Mouse (Mus musculus) lung, adult 2 months (tissue): ENCODE data around the gene Birc7. TPM values are rescaled to one million over a fixed set of nuclear protein-coding genes. Genes with fewer than 3 reads are reported as not detected.

Experiments used
- DNase-seq: peaks from one replicate; pipeline ENCODE4 v3.0.0; 2022
- H3K4me1 ChIP-seq: fragments of 200-500 bp; 2 replicates; pipeline ENCODE4 v1.6.1; 2011; ENCODE audit warnings: low read length; ENCODE audit not compliant: control insufficient read depth, insufficient read depth
- H3K4me3 ChIP-seq: fragments of 200-500 bp; replicated peaks from 2 replicates; pipeline ENCODE3; 2011; ENCODE audit warnings: low read depth, mild to moderate bottlenecking, control low read depth, low read length; ENCODE audit errors: extremely low read depth
- CTCF ChIP-seq: fragments of 200-500 bp; IDR thresholded peaks from 2 replicates; pipeline ENCODE4 v1.5.1; 2011; ENCODE audit warnings: mild to moderate bottlenecking, low read length, control low read depth; ENCODE audit not compliant: insufficient read depth
- POLR2A ChIP-seq: fragments of 200-500 bp; IDR thresholded peaks from 2 replicates; pipeline ENCODE4 v1.6.1; 2011; ENCODE audit warnings: low read depth, mild to moderate bottlenecking, control low read depth, low read length, borderline replicate concordance; ENCODE audit errors: extremely low read depth
- WGBS: fragments of 180-500 bp; shearing (Covaris S2); methylation state at CpG from one replicate; pipeline ENCODE4 v1.1.7; 2018; 5-methylcytosine and 5-hydroxymethylcytosine counted together
- polyA plus RNA-seq: library from polyadenylated mRNA; depleted of rRNA; stranded (reverse); fragments of >200 nt; gene quantifications from 2 replicates; pipeline ENCODE4 v1.2.3, GENCODE M21; 2012

Gene Birc7
- polyA plus RNA-seq, 1 experiment, result not detected

- Histone ChIP-seq H3K4me3 (no peak overlapping the region), H3K4me1 (no peaks in the 10 kb centered on the region; the same call in 1 of the 2 replicates)
- TF ChIP-seq CTCF (no peak), POLR2A (no peak)
- DNase-seq, result no peak
- 91% methylated on average over 18 of the region's 18 CpGs for WGBS
Observed at GRCm38 (mm10) chr2:180904435-180905208, 24.2 kb upstream of the Birc7 start.

DNA sequence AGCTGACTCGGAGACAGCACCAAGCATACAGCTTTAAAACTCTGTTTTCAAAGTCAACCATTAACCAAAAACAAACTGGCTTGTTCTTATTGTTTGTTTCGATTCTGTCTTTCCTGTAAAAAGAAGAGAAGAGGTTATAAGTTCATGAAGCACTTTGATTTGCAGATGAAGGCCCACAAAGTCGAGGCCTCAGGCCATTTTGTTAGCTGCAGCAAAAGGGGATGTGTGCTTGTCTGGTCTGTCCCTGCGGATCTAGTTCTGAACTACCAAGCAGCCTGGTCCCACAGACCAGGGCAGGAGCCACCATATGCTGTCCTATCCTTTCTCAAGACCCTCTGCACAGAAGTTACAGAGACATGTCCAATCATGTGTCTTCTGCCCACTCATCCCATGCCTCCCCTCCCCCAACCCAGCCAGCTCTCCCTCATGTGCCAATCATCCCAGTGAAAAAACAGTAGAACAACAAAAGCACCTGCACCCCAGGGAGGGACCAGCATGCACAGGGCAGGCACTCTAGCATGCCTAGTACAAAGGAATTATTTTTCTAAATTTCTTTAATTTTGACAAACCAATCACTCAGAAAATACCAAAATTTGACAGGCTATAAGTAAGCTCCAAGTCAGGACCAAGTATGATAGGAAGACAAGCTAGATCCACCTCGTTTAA, 23.1 kb upstream of the Birc7 start:
- 64% methylated on average over 5 of the region's 5 CpGs for WGBS
- Histone ChIP-seq H3K4me1 (no peaks in the 10 kb centered on the region; the same call in 1 of the 2 replicates), H3K4me3 (no peak overlapping the region)
- TF ChIP-seq CTCF, result no peak
- no peak for TF ChIP-seq POLR2A
- no peak for DNase-seq

DNA sequence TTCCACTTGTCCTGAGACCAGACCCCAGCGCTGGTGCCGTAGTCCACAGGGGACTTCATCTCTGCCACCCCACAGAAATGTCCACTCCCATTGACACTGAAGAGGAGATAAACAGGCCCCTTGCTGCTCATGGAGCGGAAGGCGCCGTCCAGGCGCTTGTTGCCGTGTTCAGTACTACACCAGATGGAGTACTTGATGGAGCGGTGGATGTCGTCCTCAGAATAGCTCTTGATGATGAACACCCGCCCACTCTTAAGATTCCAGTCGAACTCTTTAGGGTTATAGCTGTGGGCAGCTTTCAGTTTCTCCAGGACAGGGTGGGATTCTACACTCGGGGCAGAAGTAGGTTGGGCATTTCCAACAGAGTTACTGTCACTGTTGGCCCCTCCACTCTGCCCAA, 17.9 kb upstream of the Birc7 start:
- peaks cover 7% of the 10 kb centered on the region for H3K4me1 ChIP-seq
- no peak overlapping the region for H3K4me3 ChIP-seq
- 80% methylated on average over 12 of the region's 12 CpGs for WGBS
- TF ChIP-seq POLR2A (no peak), CTCF (no peak)
- DNase-seq, result no peak

DNA sequence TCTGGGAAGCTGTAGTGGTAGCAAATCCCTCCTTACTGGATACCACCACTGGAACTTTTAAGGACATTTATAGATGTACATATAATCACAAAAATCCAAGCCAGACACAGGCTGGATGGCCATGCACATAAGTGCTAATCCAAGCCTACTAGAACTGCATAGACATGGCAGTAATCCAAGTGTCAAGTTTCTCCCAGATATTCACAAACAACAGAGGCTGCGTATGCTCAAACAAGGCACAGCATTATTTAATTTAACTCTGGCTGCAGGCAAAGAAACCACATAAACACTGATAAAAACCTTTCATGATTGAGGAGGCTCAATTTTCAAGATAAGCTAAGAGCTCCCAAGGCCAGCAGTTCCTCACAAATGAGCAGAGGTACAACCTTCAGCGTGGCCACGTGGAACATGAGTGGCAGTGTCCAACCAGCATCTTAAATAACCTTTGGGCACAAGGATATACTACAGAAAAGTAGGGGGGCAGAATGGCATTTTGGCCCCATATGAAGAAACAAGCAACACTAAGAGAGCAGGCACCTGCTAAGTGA, 12.9 kb upstream of the Birc7 start:
- WGBS, result 32% methylated on average over 3 of the region's 3 CpGs
- no peak for DNase-seq
- Histone ChIP-seq H3K4me1 (peaks cover 16% of the 10 kb centered on the region), H3K4me3 (no peak overlapping the region)
- no peak for TF ChIP-seq CTCF
- TF ChIP-seq POLR2A, result no peak

- Histone ChIP-seq H3K4me3 (peak overlapping the region; percentile 97), H3K4me1 (peaks cover 13% of the 10 kb centered on the region)
- TF ChIP-seq CTCF (no peak), POLR2A (no peak)
- WGBS, result under 1% methylated on average over 61 of the region's 61 CpGs
- DNase-seq, result no peak
Observed at GRCm38 (mm10) chr2:180919913-180920809, 8.7 kb upstream of the Birc7 start.

DNA sequence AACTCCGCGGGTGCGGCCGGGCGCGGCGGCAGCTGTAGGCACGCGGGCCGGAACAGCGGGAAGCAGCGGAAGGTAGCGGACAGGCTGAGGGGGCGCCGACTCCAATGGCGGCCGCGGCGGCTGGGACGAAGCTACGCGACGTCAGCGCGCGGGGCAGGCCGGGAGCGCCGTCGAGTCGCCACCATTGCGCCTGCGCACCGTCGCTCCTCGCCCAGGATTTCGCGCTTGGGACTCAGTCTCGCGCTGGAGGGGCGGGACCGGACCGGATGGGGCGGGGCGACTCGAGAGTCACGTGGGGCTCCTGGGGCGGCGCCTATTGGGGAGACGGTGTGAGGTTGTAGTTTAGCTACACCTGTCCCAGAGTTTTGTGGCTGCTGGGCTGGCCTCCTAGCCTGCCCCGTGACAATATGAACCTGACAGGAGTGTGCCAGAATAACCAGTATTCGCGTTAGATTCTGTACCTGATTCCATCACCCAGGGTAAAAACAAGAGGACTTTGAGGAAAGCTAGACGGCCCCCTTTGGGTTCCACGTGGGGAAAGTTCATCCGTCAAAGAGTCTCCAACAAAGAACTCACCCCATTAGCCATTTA, 7.9 kb upstream of the Birc7 start, which contains the start of gene Ythdf1:
Gene Ythdf1 (minus strand): TSS at position 140 of the 591 bp plus-strand sequence.
- DNase-seq, result peak; percentile 99
- under 1% methylated on average over 54 of the region's 56 CpGs for WGBS

DNA sequence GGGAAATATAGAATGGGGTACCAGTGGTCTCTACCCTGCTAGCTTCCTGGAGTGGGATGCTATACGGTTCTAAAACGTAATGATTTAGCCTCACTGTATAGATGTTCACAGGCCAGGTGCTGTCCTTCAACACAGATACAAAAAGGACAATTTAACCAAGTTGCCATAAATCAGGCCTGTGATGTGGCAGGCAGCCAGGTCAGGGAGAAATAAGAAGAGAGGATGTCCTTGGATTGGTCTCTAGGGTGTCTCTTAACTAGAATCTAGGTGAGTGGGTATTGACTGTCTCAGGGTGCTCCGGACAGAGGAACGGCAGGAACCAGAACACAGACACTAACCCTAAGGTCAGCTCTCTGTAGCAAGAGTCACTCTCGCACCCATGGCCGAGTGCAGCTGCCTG, 6.1 kb upstream of the Birc7 start:
- DNase-seq, result no peak
- no peak overlapping the region for H3K4me3 ChIP-seq
- TF ChIP-seq POLR2A, result no peak
- TF ChIP-seq CTCF, result no peak
- peaks cover 4% of the 10 kb centered on the region; the same call in 1 of the 2 replicates for H3K4me1 ChIP-seq
- WGBS, result 92% methylated on average over 6 of the region's 6 CpGs

More for the DNA sequence above, 7.9 kb upstream of the Birc7 start, which contains the start of gene Ythdf1:
- Histone ChIP-seq H3K4me3 (peak within 1 kb of the TSS; percentile 97), H3K4me1 (peaks cover 8% of the 10 kb centered on the region; the same call in 1 of the 2 replicates)
- TF ChIP-seq CTCF (no peak), POLR2A (peak; percentile 57; the same call in 1 of the 2 replicates)

GRCm38 (mm10) chr2:180925176-180925575, 3.6 kb upstream of the Birc7 start:
- H3K4me3 ChIP-seq, result no peak overlapping the region
- no peaks in the 10 kb centered on the region for H3K4me1 ChIP-seq
- TF ChIP-seq CTCF (peak; percentile 99), POLR2A (no peak)
- peak; percentile 75 for DNase-seq
- WGBS, result 6% methylated on average over 4 of the region's 4 CpGs
